Mouse (Mus musculus) liver, embryonic 13.5 days (tissue): Measurements from ENCODE around the gene Tob2. TPM values are rescaled to one million over a fixed set of nuclear protein-coding genes. Genes with fewer than 3 reads are reported as not detected.
A peak's percentile ranks its signal among the peaks of the same experiment; 100 is the strongest.

Experiments used
- ATAC-seq: fragments of 200-750 bp; cut with Nextera tagmentation; 2 replicates; pipeline ENCODE4 v1.8.0; 2017; ENCODE audit warnings: low read depth, mild to moderate bottlenecking, moderate number of reproducible peaks, moderate library complexity
- DNase-seq: peaks from one replicate; pipeline ENCODE4 v3.0.0; 2022
- H3K27ac ChIP-seq: fragments of 300-500 bp; sonication (generic); 2 replicates; pipeline ENCODE4 v1.5.1; 2015; ENCODE audit warnings: moderate library complexity, mild to moderate bottlenecking, inconsistent platforms
- H3K27me3 ChIP-seq: fragments of 300-500 bp; sonication (generic); 2 replicates; pipeline ENCODE4 v1.6.1; 2015; ENCODE audit warnings: mild to moderate bottlenecking, inconsistent platforms
- H3K36me3 ChIP-seq: fragments of 300-500 bp; sonication (generic); 2 replicates; pipeline ENCODE4 v1.6.1; 2015; ENCODE audit warnings: mild to moderate bottlenecking, inconsistent platforms
- H3K4me1 ChIP-seq: fragments of 300-500 bp; sonication (generic); replicated peaks from 2 replicates; pipeline ENCODE4 v1.6.1; 2015; ENCODE audit warnings: inconsistent platforms
- H3K4me2 ChIP-seq: fragments of 300-500 bp; sonication (generic); 2 replicates; pipeline ENCODE4 v1.6.1; 2015; ENCODE audit warnings: inconsistent platforms, mild to moderate bottlenecking, moderate library complexity
- H3K4me3 ChIP-seq: fragments of 300-500 bp; sonication (generic); replicated peaks from 2 replicates; pipeline ENCODE4 v1.5.1; 2015; ENCODE audit warnings: mild to moderate bottlenecking, inconsistent platforms
- H3K9ac ChIP-seq: fragments of 300-500 bp; sonication (generic); 2 replicates; pipeline ENCODE4 v1.6.1; 2015; ENCODE audit warnings: mild to moderate bottlenecking, inconsistent platforms
- H3K9me3 ChIP-seq: fragments of 300-500 bp; sonication (generic); replicated peaks from 2 replicates; pipeline ENCODE4 v1.6.1; 2016; ENCODE audit warnings: inconsistent platforms
- WGBS: fragments of 180-500 bp; shearing (Covaris S2); methylation state at CpG from one replicate; pipeline ENCODE4 v1.1.7; 2015; ENCODE audit not compliant: insufficient replicate concordance; 5-methylcytosine and 5-hydroxymethylcytosine counted together
- polyA plus RNA-seq: library from polyadenylated mRNA; unstranded; fragments of >200 nt; fragmentation: Nextera tagmentation; extraction: Ambion mirVana; gene quantifications from 2 replicates; pipeline ENCODE4 v1.2.1, GENCODE M21; 2015

Tob2 gene
- polyA plus RNA-seq, 1 experiment from 2014 or later, result 9.0 TPM

DNA sequence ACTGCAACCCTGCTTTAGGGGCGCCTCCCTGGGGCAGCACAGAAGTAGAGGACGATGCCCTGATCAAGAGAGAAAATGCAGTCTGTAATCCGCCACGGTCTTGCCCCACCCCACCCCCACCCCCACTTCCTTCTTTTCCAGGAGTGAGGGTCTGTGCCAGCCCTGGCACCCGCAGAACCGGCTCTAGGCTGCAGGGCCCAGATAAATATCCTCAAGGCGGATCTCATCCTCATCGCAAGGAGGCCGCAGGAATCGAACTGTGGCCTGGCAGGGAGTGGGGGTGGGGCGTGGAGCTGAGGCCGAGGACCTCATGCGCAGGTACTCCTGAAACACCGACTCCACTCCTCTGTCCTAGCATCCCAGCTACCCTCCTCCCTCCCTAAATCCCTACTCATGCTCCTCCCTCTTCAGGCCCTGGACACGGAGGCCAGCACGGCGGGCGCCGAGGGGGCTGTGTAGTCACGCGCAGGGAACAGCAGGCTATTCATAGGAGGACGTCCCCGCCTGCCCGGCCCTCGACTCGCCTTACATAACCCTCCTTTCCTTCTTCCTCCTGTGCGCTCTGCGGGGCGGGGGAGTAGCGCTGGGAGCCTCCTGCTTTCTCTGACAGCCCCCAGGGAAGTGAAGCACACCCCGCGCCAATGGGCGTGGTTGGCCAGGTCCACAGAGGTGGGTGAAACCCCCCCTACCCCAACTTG is 22.3 kb downstream of the Tob2 start:
- Histone ChIP-seq H3K9me3 (no peaks in the 10 kb centered on the region), H3K36me3 (no peaks in the 10 kb centered on the region), H3K4me1 (peaks cover 28% of the 10 kb centered on the region), H3K4me3 (peak overlapping the region; percentile 42), H3K27me3 (peaks cover 36% of the 10 kb centered on the region), H3K27ac (no peak overlapping the region), H3K9ac (0 out of 2 replicates have a peak overlapping the region, but pooled peaks have one; percentile 22), H3K4me2 (peak overlapping the region; percentile 59)
- DNase-seq, result no peak
- WGBS, result 4% methylated on average over 33 of the region's 33 CpGs
- ATAC-seq, result peak; percentile 13; the same call in 1 of the 2 replicates

DNA sequence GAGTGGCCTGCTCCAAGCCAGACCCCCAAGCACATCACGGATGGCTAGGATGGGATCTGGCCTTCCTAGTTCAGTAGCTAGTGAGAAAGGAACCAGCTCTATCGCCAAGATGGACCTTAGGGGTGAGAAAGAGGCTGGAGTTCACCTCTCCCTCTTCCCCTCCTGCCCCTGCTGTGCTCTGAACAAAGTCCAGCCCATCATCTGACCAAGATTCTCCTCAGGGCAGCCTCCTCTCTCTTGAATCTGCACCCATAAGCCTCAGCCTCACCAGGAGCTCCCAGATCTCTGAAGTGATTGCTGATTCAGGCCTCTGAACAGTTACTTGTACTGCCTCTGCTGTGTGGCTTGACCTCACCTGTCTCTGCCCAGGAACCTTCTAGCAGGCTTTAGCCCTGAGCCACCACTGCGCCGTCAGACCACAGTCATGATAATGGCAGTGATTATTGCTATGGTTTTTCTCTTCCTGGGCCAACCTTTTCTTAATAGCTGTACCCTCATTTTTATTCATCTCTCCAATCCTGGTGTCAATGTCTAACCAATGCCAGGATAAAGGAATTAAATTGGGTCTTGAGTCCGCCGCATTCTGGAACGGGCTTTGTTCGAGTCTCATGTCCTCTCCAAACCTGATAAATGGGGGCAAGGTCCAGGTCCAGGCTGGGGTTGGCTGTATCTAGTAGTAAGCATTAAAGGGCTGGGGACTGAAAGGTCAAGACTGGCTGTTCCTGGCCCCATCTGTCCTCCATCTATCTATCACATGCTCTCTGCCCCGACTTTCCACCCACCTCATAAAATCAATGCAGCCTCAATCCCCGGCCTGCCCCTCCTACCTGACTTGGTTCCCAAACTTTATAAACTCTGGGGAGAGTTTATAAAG is 23.4 kb downstream of the Tob2 start:
- peaks cover 33% of the 10 kb centered on the region for H3K4me1 ChIP-seq
- H3K27me3 ChIP-seq, result peaks cover 36% of the 10 kb centered on the region
- peak overlapping the region; percentile 59; the same call in 1 of the 2 replicates for H3K4me2 ChIP-seq
- no peak overlapping the region for H3K4me3 ChIP-seq
- H3K27ac ChIP-seq, result no peak overlapping the region
- no peaks in the 10 kb centered on the region for H3K9me3 ChIP-seq
- ATAC-seq, result no peak
- WGBS, result 62% methylated on average over 10 of the region's 10 CpGs
- no peak overlapping the region for H3K9ac ChIP-seq
- DNase-seq, result no peak
- no peaks in the 10 kb centered on the region for H3K36me3 ChIP-seq

DNA sequence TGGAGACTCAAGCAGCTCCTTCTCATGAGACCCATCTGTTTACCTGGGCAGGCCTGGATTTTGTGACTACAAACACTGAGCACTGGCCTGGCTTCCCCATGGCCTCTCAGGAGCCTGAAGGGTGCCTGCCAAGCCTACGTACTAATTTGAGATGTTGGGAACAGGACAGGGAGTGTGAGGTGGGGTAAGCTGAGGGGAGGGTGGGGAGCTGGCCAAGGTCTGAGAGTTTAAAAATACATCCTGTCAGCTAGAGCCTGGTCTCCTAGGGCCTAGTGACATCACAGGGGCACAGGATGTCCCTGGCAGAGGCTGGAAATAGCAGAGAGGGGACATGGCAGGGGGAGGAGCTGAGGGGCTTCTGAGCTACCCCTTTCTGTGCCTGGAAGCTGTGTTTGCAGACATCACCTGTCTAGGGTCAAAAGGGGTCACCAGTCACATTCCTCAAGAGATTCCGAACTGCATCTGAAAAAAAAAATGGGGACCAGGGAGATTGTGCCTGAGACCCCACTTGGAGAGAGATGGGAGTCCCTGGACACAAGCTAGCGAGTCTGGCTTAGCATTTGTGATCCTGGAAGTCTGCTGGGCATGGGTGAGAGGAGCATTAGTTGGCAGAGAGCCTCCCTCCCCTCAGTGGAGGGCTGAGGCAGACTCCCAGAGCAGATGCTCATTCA is 24.3 kb downstream of the Tob2 start:
- H3K27me3 ChIP-seq, result peaks cover 36% of the 10 kb centered on the region
- peaks cover 33% of the 10 kb centered on the region for H3K4me1 ChIP-seq
- ATAC-seq (no peak), DNase-seq (no peak)
- H3K36me3 ChIP-seq, result no peaks in the 10 kb centered on the region
- no peak overlapping the region for H3K4me2 ChIP-seq
- 53% methylated on average over 3 of the region's 3 CpGs for WGBS
- H3K27ac ChIP-seq, result no peak overlapping the region
- H3K4me3 ChIP-seq, result no peak overlapping the region
- H3K9me3 ChIP-seq, result no peaks in the 10 kb centered on the region
- no peak overlapping the region for H3K9ac ChIP-seq

DNA sequence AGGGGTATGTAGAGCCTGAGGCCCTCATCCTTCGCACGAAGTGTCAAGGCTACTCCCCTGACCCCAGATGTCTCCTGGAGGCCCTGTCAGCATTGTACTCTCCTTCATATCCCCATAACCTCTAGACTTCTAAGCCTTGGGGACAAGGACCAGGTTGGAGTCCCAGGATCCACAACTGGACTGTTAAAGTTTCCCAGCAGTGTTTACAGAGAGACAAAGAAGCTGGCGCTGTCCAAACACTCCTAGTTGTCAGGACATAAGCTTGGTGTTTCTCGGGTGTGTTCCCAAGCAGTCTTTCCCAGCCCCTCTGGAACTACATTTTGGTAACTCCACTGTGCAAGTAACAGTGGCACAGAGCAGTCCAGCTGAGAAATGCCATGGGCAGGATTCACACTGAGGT is 25.1 kb downstream of the Tob2 start:
- no peak for DNase-seq
- Histone ChIP-seq H3K4me2 (no peak overlapping the region), H3K27ac (no peak overlapping the region), H3K9me3 (no peaks in the 10 kb centered on the region), H3K36me3 (no peaks in the 10 kb centered on the region), H3K27me3 (peaks cover 36% of the 10 kb centered on the region), H3K4me3 (no peak overlapping the region), H3K4me1 (peaks cover 33% of the 10 kb centered on the region), H3K9ac (no peak overlapping the region)
- WGBS, result 79% methylated on average over 4 of the region's 4 CpGs
- no peak for ATAC-seq

DNA sequence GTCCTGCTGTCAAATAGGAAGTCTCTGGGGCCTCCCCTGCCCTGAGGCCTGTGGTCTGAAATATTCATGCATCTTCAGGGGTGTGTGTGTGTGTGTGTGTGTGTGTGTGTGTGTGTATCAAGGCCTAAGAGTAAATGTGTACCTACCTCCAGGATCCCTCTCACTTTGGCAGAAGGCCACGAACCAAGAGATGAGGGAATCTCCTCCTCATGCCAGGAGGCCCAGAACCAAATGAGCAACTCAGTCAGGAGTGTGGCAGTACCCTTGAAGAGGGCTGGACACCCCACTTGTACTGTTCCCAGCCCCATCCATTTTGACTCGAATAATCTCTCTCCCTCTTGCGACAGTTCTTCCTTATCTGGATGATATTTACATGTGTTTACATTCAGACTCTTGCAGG is 26.4 kb downstream of the Tob2 start:
- DNase-seq, result no peak
- no peak for ATAC-seq
- no peak overlapping the region for H3K9ac ChIP-seq
- no peak overlapping the region for H3K4me3 ChIP-seq
- H3K27me3 ChIP-seq, result peaks cover 35% of the 10 kb centered on the region
- no peaks in the 10 kb centered on the region for H3K9me3 ChIP-seq
- H3K27ac ChIP-seq, result no peak overlapping the region
- peaks cover 33% of the 10 kb centered on the region for H3K4me1 ChIP-seq
- WGBS, result 54% methylated on average over 3 of the region's 3 CpGs
- H3K36me3 ChIP-seq, result peaks cover 4% of the 10 kb centered on the region; the same call in 1 of the 2 replicates
- H3K4me2 ChIP-seq, result no peak overlapping the region

DNA sequence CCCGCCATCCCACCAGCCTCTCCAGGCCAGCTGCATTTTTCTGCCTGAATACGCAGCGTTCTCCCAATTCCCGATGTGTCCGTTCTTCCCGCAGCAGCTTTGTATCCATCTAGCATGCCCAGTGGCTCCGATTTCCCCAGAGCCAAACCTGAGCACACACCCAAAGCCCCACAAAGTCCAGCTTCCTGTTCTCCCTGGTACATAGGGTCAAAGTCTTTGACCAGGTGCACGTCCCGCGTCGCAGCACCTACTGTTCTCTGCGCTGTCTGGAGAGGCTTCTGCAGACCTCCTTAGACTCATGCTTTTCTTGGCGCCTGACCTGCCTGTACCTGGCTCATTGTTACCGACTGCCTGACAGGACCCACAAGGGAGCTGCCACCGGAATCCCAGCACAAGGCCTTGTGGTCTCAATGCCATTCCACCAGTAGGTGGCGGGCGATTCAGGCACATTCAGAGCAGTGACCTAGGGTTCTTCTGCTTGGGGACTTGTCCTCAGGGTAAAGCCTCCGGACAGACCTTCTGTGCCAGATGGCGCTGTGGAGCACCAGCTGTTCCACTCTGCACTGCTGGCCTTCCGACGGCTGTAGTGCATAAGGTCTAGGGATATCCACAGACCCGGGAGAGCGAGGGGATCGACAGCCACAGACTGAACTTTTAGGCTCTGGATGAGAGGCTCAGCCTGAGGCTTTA is 27.3 kb downstream of the Tob2 start:
- Histone ChIP-seq H3K36me3 (peaks cover 5% of the 10 kb centered on the region; the same call in 1 of the 2 replicates), H3K4me3 (no peak overlapping the region), H3K9me3 (no peaks in the 10 kb centered on the region), H3K27ac (no peak overlapping the region), H3K9ac (0 out of 2 replicates have a peak overlapping the region, but pooled peaks have one; percentile 0), H3K4me1 (peaks cover 28% of the 10 kb centered on the region), H3K27me3 (peaks cover 26% of the 10 kb centered on the region), H3K4me2 (peak overlapping the region; percentile 32)
- WGBS, result 17% methylated on average over 24 of the region's 24 CpGs
- peak; percentile 85 for DNase-seq
- ATAC-seq, result peak; percentile 90

DNA sequence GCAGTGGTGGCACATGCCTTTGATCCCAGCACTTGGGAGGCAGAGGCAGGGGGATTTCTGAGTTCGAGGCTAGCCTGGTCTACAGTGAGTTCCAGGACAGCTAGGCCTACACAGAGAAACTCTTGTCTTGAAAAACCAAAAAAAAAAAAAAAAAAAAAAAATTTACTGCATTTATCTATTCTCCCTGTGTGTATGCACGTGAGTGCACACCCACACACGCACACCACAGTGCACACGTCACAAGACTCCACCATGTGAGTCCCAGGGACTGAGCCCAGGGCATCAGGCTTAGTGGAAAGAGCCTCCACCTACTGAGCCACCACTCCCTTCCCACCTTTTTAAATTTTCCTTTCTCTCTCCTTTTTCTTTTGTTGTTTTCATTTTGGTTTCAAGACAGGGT is 28.1 kb downstream of the Tob2 start:
- Histone ChIP-seq H3K4me2 (no peak overlapping the region), H3K9ac (no peak overlapping the region), H3K36me3 (peaks cover 5% of the 10 kb centered on the region; the same call in 1 of the 2 replicates), H3K4me3 (no peak overlapping the region), H3K27me3 (peaks cover 19% of the 10 kb centered on the region), H3K27ac (no peak overlapping the region), H3K4me1 (peaks cover 24% of the 10 kb centered on the region), H3K9me3 (no peaks in the 10 kb centered on the region)
- DNase-seq (no peak), ATAC-seq (no peak)
- WGBS, result 68% methylated on average over 4 of the region's 4 CpGs

DNA sequence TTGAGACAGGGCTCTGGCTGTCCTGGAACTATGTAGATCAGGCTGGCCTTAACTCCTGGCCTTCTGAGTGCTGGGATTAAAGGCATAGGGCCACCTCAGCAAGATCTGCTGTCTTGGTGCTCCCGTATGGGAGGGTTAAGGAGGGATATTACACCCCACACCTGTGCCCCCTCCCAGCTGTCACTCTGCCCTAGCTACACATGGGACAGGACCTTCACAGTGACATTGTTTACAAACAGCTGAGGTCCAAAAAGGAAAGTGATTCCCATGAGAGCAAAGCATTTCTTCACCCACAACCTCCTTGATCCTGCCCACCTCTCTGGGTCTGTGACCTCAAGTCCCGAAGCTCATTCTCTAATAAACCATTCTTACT is 29.4 kb downstream of the Tob2 start:
- DNase-seq (no peak), ATAC-seq (no peak)
- H3K4me3 ChIP-seq, result no peak overlapping the region
- no peak overlapping the region for H3K9ac ChIP-seq
- no peaks in the 10 kb centered on the region for H3K9me3 ChIP-seq
- H3K4me1 ChIP-seq, result peaks cover 18% of the 10 kb centered on the region
- WGBS, result 64% methylated on average over 2 of the region's 2 CpGs
- no peak overlapping the region for H3K27ac ChIP-seq
- no peak overlapping the region for H3K4me2 ChIP-seq
- H3K27me3 ChIP-seq, result peaks cover 7% of the 10 kb centered on the region; the same call in 1 of the 2 replicates
- H3K36me3 ChIP-seq, result peaks cover 5% of the 10 kb centered on the region; the same call in 1 of the 2 replicates

DNA sequence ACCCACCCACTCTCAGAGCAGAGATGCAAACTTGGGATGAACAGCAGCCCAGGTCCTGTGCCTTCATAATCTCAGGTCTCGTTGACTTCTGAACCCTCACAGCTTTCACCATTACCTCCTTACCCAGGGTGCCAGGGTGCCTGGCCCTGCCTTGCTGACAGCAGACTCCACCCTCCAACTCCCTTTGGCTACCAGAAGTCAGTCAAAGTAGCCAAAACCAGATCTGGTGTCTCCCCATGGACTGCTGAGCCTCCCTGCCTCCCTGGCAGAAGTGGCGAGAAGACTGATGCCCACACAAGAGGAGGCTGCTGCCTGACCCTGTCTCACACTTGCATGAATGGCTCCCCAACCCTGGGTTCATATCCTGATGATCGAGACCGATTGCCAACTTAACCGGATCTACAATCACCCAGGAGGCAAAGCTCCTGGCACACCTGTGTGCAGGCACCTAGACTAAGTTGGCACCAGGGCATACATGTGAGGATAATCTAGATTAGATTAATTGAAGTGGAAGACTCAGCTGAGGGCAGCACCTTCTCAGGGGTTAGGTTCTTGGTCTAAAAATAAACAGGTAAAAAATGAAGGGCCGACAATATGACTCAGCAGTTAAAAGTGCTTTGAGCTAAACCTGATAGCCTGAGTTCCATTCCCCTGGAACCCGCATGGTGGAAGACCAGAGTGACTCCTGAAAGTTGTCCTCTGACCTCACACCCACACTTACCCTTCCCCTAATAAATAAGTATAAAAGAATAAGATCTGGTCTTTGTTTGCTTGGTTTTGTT is 30.0 kb downstream of the Tob2 start:
- Histone ChIP-seq H3K4me1 (peaks cover 18% of the 10 kb centered on the region), H3K9me3 (no peaks in the 10 kb centered on the region), H3K9ac (no peak overlapping the region), H3K27me3 (peaks cover 4% of the 10 kb centered on the region; the same call in 1 of the 2 replicates), H3K36me3 (peaks cover 9% of the 10 kb centered on the region), H3K27ac (no peak overlapping the region), H3K4me3 (no peak overlapping the region), H3K4me2 (no peak overlapping the region)
- DNase-seq (no peak), ATAC-seq (no peak)
- WGBS, result 73% methylated on average over 7 of the region's 7 CpGs

DNA sequence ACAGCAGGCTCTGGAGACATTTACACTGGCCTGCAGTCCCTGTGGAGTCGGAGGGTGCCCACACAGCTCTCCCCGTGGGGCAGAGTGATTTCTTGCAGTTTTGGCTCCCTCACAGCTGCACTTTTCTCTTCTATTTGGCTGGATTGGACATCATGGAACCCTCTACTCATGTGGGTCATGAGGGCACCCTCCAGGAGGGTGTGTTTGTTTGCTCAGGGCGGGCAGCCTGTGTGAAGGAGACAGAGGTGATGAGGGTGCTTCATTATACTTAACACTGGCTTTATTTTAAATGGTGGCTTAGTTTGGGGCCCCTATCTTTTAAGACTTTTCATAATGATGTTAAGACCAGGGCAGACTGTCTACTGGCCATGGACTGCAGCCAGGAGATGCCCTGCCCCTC is 33.8 kb downstream of the Tob2 start:
- no peak overlapping the region for H3K9ac ChIP-seq
- no peak overlapping the region for H3K4me2 ChIP-seq
- no peak overlapping the region for H3K27ac ChIP-seq
- H3K4me1 ChIP-seq, result peaks cover 4% of the 10 kb centered on the region; the same call in 1 of the 2 replicates
- peaks cover 23% of the 10 kb centered on the region for H3K36me3 ChIP-seq
- no peaks in the 10 kb centered on the region for H3K27me3 ChIP-seq
- ATAC-seq (no peak), DNase-seq (no peak)
- 67% methylated on average over 3 of the region's 3 CpGs for WGBS
- H3K4me3 ChIP-seq, result no peak overlapping the region
- H3K9me3 ChIP-seq, result no peaks in the 10 kb centered on the region
